Mouse (Mus musculus) ES-E14 (cell line): ENCODE data around the gene Sox4. TPM values are rescaled to one million over a fixed set of nuclear protein-coding genes. Genes with fewer than 3 reads are reported as not detected.

ENCODE experiments used
- DNase-seq: peaks from one replicate; pipeline ENCODE4 v3.0.0-alpha.2; 2013; ENCODE audit warnings: low read depth, low spot score
- H3K27ac ChIP-seq: 2 replicates; pipeline ENCODE4 v1.5.1; 2012; ENCODE audit warnings: low read depth, mild to moderate bottlenecking, low read length, moderate library complexity, mixed read lengths; ENCODE audit not compliant: poor library complexity, insufficient read depth, severe bottlenecking
- H3K36me3 ChIP-seq: 2 replicates; pipeline ENCODE4 v1.6.1; 2012; ENCODE audit warnings: mild to moderate bottlenecking, low read length, moderate library complexity, mixed read lengths; ENCODE audit not compliant: control insufficient read depth, poor library complexity, insufficient read depth, severe bottlenecking
- H3K4me1 ChIP-seq, 2 experiments: fragments of 150-350 bp in 1 of 2; sonication (generic) in 1 of 2; 2 replicates each; pipeline ENCODE4 v1.6.1; 2012; ENCODE audit warnings: low read length in 2 of 2, mild to moderate bottlenecking in 1 of 2, mixed read lengths in 1 of 2; ENCODE audit not compliant: control insufficient read depth in 2 of 2, insufficient read depth in 2 of 2, poor library complexity in 1 of 2
- H3K4me3 ChIP-seq, 2 experiments: fragments of 150-350 bp in 1 of 2; sonication (generic) in 1 of 2; 2 replicates each; pipeline ENCODE4 v1.5.1; 2012; ENCODE audit warnings: low read length in 2 of 2, low read depth in 1 of 2, mild to moderate bottlenecking in 1 of 2, mixed read lengths in 1 of 2; ENCODE audit not compliant: insufficient read depth in 1 of 2, poor library complexity in 1 of 2, severe bottlenecking in 1 of 2
- H3K9ac ChIP-seq: 2 replicates; pipeline ENCODE4 v1.6.1; 2012; ENCODE audit warnings: low read depth, mild to moderate bottlenecking, low read length, mixed read lengths; ENCODE audit not compliant: poor library complexity, insufficient read depth, severe bottlenecking
- H3K9me3 ChIP-seq: fragments of 150-350 bp; sonication (generic); 2 replicates; pipeline ENCODE4 v1.6.1; 2012; ENCODE audit warnings: low read depth, mild to moderate bottlenecking, low read length; ENCODE audit not compliant: control insufficient read depth, insufficient read depth
- CHD2 ChIP-seq: IDR thresholded peaks from 2 replicates; pipeline ENCODE4 v1.6.1; 2014; ENCODE audit warnings: mild to moderate bottlenecking, low read depth, low read length, inconsistent platforms
- HCFC1 ChIP-seq: IDR thresholded peaks from 2 replicates; pipeline ENCODE4 v1.6.1; 2012; ENCODE audit warnings: low read length, inconsistent platforms, borderline replicate concordance; ENCODE audit not compliant: insufficient read depth
- MAFK ChIP-seq: IDR thresholded peaks from 2 replicates; pipeline ENCODE4 v1.6.1; 2014; ENCODE audit warnings: mild to moderate bottlenecking, low read depth, low read length, inconsistent platforms; ENCODE audit not compliant: insufficient read depth
- ZC3H11A ChIP-seq: IDR thresholded peaks from 2 replicates; pipeline ENCODE4 v1.6.1; 2012; ENCODE audit warnings: low read depth, mild to moderate bottlenecking, inconsistent platforms, low read length, borderline replicate concordance
- ZNF384 ChIP-seq: IDR thresholded peaks from 2 replicates; pipeline ENCODE4 v1.6.1; 2012; ENCODE audit warnings: low read depth, low read length, inconsistent platforms
- in situ Hi-C, 2 experiments: fragments of 600-800 bp; cut with MboI; formaldehyde crosslinking; loops; one replicate each; pipeline ENCODE4 v1.15.1; 2025; ENCODE audit warnings: low sequenced_read_pairs in 2 of 2, inconsistent platforms in 1 of 2; ENCODE audit not compliant: unreplicated experiment in 2 of 2
- total RNA-seq: library from RNA; depleted of rRNA; stranded (reverse); fragments of 300-350 nt; gene quantifications from 2 replicates; pipeline ENCODE4 v1.2.3, GENCODE M21; 2012

Gene Sox4
- total RNA-seq, 1 experiment = 27.1 TPM

- Histone ChIP-seq H3K27ac (peak overlapping the region; percentile 35; the same call in 1 of the 2 replicates), H3K36me3 (peaks cover 4% of the 10 kb centered on the region; the same call in 1 of the 2 replicates), H3K9me3 (no peaks in the 10 kb centered on the region), H3K4me1 (peaks cover 10 to 16% of the 10 kb centered on the region in 2 experiments; a peak in 2 of 4 replicates), H3K4me3 (peak overlapping the region; percentile 65 to 78), H3K9ac (peak overlapping the region; percentile 67)
- in situ Hi-C loops = loop anchor here in 1 of 2 experiments (10.0 kb wide), 1 partner anchor 883 kb away; no protein-coding TSS in a partner anchor
- TF ChIP-seq CHD2 (no peak), HCFC1 (no peak), ZC3H11A (no peak), ZNF384 (no peak), MAFK (no peak)
- no peak for DNase-seq
Measured at GRCm38 (mm10) chr13:28951691-28952575, 1.6 kb downstream of the Sox4 start.

GRCm38 (mm10) chr13:28950623-28951491 is 2.7 kb downstream of the Sox4 start:
- H3K4me3 ChIP-seq = peak overlapping the region; percentile 65 to 78
- H3K36me3 ChIP-seq = peaks cover 4% of the 10 kb centered on the region; the same call in 1 of the 2 replicates
- H3K27ac ChIP-seq = peak overlapping the region; percentile 1; the same call in 1 of the 2 replicates
- H3K9me3 ChIP-seq = no peaks in the 10 kb centered on the region
- in situ Hi-C loops = loop anchor here in 1 of 2 experiments (10.0 kb wide), 1 partner anchor 884 kb away; no protein-coding TSS in a partner anchor
- DNase-seq = no peak
- H3K4me1 ChIP-seq = peaks cover 17% of the 10 kb centered on the region in 2 experiments; a peak in 2 of 4 replicates
- TF ChIP-seq ZC3H11A = no peak
- TF ChIP-seq ZNF384 = peak; percentile 44; the same call in 1 of the 2 replicates
- no peak for TF ChIP-seq CHD2
- TF ChIP-seq HCFC1 = no peak
- TF ChIP-seq MAFK = no peak
- peak overlapping the region; percentile 49 for H3K9ac ChIP-seq

- H3K9ac ChIP-seq = peak overlapping the region; percentile 49; the same call in 1 of the 2 replicates
- peaks cover 4% of the 10 kb centered on the region; the same call in 1 of the 2 replicates for H3K36me3 ChIP-seq
- no peaks in the 10 kb centered on the region for H3K9me3 ChIP-seq
- H3K4me1 ChIP-seq = peaks cover 17 to 18% of the 10 kb centered on the region in 2 experiments; a peak in 2 of 4 replicates
- H3K4me3 ChIP-seq = peak overlapping the region; percentile 65 to 78; a peak in 3 of 4 replicates
- no peak for DNase-seq
- no peak overlapping the region; the same call in 1 of the 2 replicates for H3K27ac ChIP-seq
- in situ Hi-C loops = loop anchor here in 1 of 2 experiments (10.0 kb wide), 1 partner anchor 885 kb away; no protein-coding TSS in a partner anchor
- no peak for TF ChIP-seq MAFK
- TF ChIP-seq HCFC1 = no peak
Measured at GRCm38 (mm10) chr13:28950266-28950622, 3.3 kb downstream of the Sox4 start.

- Histone ChIP-seq H3K4me1 (peaks cover 17 to 20% of the 10 kb centered on the region in 2 experiments; a peak in 2 of 4 replicates), H3K27ac (no peak overlapping the region), H3K9me3 (no peaks in the 10 kb centered on the region), H3K9ac (no peak overlapping the region), H3K4me3 (peak overlapping the region in 1 of 2 experiments; percentile 78; a peak in 1 of 4 replicates), H3K36me3 (peaks cover 4% of the 10 kb centered on the region; the same call in 1 of the 2 replicates)
- in situ Hi-C loops = no loop called here
- TF ChIP-seq ZC3H11A (no peak), MAFK (no peak), CHD2 (no peak), HCFC1 (no peak), ZNF384 (no peak)
- DNase-seq = no peak
Measured at GRCm38 (mm10) chr13:28949279-28949915, 4.1 kb downstream of the Sox4 start.
